Mouse (Mus musculus): ENCODE results near the gene Dcdc2c. TPM values are rescaled to one million over a fixed set of nuclear protein-coding genes. Genes with fewer than 3 reads are reported as not detected.

The Dcdc2c gene
- total RNA-seq (2015; ENCODE audit: low replicate concordance) (not detected in 2 replicates), total RNA-seq (2017; ENCODE audit: low replicate concordance) (not detected in 2 replicates)

DNA sequence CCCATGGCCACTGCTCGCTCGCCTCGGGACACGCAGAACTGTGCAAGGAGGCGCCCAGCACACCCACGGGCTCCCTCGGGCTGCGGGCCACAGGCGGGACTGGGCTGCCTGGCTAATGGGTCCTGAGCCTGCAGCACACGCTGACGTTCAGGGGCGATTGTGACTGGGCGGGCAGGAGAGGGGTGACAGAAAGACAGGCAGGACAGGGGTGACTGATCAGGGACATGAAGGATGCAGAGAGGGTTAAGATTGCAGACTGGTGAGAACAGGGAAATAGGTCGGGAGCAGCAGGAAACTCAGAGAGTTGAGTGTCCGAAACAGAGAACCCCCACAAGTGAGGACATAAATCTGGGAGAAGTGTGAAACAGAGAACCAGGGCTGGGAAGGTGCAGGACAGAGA lies at the start of gene Dcdc2c:
TSS of gene Dcdc2c (minus strand) at position 101 of the 400 bp plus-strand sequence.
- no peak for ATAC-seq (replicated peaks; ENCODE audit: low FRiP score, poor library complexity, severe bottlenecking)

DNA sequence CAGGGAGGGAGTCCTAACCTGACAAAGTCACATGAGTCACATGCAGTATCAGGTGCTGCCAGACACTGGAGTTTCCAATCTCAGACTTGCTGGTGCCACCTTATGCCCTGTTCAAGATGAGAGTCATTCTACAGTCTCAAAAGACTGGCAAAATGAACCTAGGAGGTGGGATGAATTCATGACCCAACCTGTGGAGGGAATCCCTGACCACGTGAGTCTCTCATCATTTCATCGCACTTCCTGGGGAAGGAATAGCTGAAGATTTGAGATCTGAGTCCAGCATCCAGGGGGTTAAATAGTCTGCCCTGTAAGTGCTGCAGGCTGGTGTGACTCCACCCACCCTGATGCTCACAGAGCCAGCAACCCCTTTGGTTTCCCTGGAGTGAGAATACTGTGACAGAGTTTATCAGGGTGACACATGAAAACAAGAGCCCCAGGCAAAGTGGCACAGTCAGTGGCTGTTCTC lies 46.4 kb upstream of the Dcdc2c start:
- no peak for ATAC-seq (replicated peaks; ENCODE audit: low FRiP score, poor library complexity, severe bottlenecking)

DNA sequence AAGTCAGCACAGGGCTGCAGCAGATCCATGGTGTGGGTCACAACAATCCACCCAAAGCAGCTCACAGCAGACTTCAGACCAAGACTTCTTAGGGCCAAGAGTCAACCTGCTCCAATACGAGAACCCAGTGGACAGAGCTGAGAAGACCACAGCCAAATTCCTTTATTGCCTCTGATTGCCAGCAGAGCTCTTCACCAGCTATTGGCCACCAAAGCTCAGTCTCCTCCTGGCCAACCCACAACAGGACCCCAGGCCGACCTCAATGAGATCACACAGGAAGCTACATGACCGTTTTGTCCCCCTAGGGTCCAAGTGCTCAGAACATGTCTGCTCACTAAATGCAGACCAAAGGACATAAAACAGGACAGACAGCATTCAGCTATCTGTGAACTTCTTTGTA lies 45.9 kb upstream of the Dcdc2c start:
- no peak for ATAC-seq (replicated peaks; ENCODE audit: low FRiP score, poor library complexity, severe bottlenecking)

DNA sequence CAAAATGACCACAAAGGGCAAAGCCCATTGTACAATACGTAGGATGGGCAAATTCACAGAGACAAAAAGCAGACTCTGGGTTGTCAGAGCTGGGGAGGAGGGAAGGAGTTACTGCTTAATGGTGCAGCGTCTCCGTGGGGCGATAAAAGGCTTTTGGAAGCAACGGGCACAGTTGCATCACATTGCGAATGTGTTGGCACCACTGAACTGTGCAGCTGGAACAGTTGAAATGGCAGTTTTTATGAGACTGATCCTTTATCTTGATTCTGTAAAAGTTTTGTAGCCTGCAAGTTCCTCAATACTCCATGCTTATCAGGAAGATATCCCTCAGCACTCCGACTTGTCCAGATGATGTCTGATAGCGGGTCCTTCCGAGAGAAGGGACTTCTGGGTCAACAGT lies 45.5 kb upstream of the Dcdc2c start:
- no peak for ATAC-seq (replicated peaks; ENCODE audit: low FRiP score, poor library complexity, severe bottlenecking)

DNA sequence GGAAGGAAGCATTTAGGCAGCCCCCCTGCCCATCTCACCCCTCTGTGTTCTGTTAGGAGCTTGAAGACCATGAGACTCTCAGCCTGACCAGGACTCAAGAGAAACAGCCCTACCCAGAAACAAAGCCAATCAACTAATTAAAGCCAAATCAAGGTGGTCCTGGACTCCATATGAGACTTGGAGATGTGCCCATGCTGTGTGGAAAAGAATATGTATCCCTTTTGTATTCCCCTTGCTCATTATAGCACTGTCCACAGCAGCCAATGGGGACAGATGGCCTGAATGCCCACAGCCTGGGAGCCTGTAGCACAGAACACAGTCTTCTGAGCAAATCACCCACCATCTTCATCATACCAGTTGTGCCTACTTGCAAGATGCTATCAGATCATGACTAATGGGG lies 44.7 kb upstream of the Dcdc2c start:
- no peak for ATAC-seq (replicated peaks; ENCODE audit: low FRiP score, poor library complexity, severe bottlenecking)

DNA sequence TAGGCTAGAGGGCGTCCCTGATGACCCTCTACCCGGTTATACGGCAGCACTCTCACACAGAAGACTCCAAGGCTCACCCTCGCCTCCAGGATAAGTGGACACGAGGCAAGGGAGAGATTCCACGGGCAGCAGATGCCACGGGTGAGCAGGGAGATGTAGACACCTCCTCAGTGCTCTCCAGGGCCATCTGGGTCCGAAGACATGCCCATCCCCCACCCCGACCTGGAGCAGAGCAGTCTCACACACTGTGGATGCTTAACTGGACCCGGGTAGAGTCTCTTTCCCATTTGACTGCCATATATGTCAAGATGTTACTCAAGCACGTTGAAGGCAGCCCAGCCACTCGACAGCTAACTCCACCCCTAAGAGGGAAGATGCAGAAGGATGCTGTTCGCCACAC lies 38.2 kb upstream of the Dcdc2c start:
- no peak for ATAC-seq (replicated peaks; ENCODE audit: low FRiP score, poor library complexity, severe bottlenecking)

DNA sequence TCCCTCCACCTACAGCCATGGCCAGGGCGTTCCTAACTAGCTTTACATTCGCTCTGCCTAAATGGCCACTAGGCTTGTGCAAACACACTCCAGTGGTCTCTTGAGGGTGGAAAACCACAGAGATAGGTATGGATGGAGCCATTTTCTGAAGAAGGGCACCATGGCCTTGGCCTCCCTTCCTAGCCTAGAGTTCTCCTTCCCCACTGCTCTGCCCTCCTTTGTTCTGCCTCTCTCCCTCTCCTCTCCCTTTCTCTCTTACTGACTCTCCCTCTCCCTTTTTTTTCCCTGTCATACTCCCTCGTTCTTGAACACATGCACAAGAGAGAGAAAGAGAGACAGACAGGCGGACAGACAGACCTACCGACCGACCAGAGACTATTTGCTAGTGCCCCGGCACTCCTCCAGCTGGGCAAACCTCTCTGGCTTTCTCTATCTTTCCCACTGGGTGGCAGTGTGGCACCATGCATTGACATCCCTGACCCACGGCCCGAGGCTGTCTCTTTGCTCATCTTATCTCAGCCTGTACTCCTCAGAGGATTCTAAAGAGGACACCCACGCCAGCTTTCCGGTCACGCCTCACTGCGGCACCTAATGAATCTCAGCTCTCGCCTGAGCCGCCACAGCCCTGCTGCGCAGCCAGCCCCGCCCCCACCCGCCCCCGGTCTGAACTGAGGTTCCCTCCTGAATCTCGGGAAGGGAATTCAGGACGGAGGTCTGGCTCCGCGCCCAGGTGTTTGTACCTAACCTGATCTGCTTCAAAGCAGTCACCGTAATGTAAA lies 37.1 kb upstream of the Dcdc2c start:
- ATAC-seq (replicated peaks; ENCODE audit: low FRiP score, poor library complexity, severe bottlenecking) = no peak

DNA sequence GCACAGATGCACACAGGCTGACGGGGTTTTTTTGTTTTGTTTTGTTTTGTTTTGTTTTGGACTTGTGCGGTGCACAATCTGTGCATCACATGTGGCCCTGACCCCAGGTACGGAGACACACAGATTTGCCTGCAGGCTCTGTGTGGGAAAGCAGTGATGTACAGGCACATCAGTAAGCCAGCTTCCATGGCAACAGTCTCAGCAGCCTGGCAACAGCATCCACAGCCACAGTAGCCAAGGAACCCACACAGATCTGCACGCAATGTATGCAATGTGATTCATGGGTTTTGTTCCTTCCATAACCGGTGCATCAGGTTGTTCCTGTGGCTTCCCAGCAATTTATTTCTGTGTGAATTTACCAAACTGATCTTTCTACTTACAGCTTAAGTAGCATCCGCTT lies 35.8 kb upstream of the Dcdc2c start:
- no peak for ATAC-seq (replicated peaks; ENCODE audit: low FRiP score, poor library complexity, severe bottlenecking)

DNA sequence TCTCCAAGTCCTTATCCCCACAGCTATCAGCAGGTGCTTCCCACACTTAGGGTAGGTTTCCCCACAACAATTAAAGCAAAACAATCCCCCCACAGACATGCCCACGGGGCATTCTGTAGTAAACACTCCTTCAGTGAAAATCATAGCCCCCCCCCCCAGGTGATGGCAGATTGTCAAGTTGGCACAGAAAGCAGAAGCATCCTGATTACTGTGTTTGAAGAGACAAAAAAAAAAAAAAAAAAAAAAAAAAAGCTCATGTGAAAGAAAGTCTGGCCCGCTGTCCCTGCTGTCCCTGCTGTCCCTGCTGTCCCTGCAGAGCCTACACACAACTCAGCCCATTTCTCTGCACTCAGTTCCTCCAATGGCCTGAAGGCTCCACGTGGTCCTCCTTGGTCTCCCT lies 31.8 kb upstream of the Dcdc2c start:
- ATAC-seq (replicated peaks; ENCODE audit: low FRiP score, poor library complexity, severe bottlenecking) = no peak

DNA sequence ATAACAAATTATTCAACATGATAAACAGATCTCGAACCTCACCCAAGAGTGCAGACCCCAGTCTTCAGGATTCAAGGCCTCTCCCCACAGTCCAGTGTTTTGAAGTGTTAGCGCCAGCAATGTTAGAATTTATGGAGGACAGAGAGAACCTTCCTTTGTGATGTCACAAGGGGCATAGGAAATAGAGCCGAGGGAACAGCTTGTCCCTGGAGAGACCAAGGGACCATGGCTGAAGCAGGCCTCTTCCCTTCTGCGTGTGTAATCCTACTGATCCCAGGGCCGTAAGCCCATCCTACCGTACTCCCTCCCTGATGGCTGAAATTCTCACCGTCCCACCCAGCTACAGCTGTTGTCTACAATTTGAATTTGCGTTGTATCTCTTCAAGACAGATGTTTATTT lies 30.2 kb upstream of the Dcdc2c start, which contains the start of gene Allc:
TSS of gene Allc (minus strand) at position 101 of the 400 bp plus-strand sequence.
- no peak for ATAC-seq (replicated peaks; ENCODE audit: low FRiP score, poor library complexity, severe bottlenecking)

DNA sequence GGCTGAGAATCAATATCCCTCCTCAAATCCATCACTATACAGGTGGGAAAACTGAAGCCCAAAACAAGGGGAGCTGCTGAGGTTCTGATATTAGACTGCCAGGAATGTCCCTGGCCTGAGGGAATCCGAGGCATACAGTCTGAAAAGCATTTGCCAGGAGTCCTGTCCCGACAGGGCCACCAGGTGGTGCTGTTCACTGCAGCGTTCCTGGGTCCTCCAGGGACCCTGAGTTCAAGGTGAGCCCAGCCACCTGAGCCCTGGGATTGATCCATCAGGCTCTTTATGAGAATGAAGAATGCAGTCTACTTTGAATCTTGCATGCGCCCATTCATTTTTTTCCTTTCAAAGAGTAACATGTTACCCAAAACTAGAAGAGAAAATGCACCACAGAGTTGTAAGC lies 26.9 kb upstream of the Dcdc2c start:
- no peak for ATAC-seq (replicated peaks; ENCODE audit: low FRiP score, poor library complexity, severe bottlenecking)

DNA sequence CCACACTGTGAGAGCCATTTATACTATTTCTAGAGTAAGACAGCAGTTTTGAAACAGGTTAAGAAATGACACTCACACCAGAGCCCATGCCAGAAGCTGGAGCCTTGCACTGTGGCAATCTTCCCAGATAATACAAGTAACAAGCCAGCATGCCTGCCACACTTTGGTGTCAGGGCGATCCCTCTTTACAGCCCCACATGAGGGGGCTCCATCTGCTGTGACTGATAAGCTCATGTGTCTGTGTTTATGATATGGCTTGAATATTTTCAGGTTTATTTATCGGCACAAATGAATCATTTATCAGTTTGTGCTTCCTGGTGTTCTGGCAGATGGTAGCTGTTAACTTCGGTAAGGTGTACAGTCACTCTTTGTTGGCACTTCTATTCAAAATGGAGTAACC lies 25.9 kb upstream of the Dcdc2c start:
- ATAC-seq (replicated peaks; ENCODE audit: low FRiP score, poor library complexity, severe bottlenecking) = no peak

DNA sequence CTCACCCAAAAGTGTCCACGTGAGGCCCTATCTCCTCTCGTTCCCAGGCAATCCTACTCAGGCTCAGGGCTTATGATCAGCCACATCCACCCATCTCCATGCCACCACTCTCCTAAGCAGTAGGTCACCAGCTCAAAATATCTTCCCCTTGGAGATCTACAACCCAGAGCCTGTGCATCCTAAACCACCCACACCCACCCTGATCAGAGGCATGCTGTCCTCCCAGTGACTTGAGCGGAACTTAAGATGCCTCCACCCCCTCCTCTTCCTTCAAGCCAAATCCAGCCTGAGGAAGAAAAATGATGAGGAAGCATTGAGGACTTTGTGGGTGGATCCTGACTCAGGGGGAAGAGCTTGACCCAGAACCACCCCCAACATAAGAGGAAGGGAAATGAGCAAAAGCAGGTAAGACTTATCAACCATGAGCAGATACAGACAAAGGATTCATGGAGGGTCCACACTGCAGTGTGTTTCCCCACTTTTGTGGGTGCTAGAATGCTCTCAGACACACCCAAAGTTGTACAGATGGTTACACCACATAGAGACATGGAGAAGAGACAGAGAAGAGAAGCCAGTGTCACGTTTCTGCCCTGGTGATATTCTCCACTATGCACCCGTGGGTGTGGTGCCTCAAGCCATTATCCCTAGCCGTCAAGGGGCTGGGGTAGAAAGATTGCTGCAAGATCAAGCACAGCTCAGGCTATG lies 23.3 kb upstream of the Dcdc2c start:
- ATAC-seq (replicated peaks; ENCODE audit: low FRiP score, poor library complexity, severe bottlenecking) = no peak

DNA sequence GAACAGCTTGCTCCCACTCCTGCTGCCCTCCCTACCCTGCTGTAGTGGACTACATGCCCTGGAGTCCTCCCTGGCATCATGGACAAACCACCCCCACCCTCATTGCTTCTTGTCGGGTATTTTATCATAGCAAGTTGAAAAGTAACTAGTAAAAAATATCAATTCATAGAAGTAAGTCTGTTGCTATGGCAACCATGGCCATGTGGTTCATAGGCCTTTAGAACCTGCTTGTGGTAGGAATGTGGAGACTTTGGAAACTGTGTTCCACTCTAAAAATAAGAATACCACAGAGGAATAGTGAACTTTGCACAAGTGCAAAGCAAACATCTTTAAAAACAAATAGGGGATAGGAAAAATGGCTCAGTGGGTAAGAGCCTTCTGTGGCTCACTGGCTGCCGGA lies 20.0 kb upstream of the Dcdc2c start:
- no peak for ATAC-seq (replicated peaks; ENCODE audit: low FRiP score, poor library complexity, severe bottlenecking)

DNA sequence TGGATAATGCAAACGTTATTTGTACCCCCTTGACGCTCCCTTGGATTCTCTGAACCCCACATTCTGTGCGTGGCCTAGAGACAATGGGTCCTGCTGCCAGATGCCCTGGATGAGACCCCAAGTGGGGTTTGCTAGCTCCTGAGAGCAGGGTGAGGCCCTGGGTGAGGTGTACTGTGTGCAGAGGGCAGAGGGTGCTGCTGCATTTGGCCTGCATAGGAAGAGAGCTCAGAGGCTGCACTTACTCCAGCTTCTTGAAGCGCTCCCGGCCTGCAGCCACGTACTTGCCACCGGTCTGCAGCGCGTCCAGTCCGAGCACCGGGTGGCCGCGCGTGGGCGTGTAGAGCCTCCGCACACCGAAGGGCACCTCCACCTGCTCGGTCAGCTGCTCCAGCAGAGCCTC lies 424 bp downstream of the Dcdc2c start:
- no peak for ATAC-seq (replicated peaks; ENCODE audit: low FRiP score, poor library complexity, severe bottlenecking)

DNA sequence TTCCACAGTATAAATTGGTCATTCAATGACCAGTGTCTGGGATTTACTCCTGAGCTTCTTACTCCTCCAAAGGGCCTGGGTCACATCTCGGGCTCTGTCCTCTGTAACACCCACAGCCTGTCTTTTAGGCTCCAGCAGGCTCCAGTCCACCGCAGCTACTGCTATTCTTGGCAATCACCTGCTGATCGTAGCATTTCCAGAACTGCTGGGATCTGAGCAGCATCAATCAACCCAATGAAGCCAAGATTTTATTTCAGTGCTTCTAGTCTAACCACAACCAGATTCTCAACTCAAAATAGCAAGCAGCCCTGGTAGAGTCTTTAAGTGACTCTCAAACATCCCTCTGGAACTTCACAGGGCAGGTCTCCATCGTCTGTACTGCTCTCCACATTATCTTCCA lies 3.3 kb downstream of the Dcdc2c start:
- ATAC-seq (replicated peaks; ENCODE audit: low FRiP score, poor library complexity, severe bottlenecking) = no peak

DNA sequence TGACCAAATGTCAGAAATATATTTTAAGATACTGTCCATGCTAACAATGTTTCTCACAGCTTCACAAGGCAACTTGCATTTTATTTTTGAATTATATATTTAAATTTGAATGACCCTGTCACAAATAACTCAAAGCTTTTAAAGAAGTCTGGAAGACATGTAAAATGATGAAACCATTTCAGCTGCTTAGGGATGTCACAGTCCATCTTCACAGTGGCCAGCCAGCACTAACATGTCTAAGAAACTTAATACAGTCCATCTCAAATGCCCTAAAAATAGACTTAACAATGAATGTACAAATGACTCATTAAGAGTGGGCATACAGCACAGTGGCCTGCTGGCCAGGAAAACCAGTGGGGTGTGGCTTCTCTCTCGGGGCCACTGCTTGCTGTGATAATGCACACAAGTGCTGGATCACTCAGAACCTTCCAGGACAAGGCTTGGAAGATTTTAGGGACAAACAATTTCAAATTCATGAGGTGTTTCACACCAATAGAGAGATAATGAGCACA lies 37.9 kb downstream of the Dcdc2c start:
- ATAC-seq (replicated peaks; ENCODE audit: low FRiP score, poor library complexity, severe bottlenecking) = no peak

DNA sequence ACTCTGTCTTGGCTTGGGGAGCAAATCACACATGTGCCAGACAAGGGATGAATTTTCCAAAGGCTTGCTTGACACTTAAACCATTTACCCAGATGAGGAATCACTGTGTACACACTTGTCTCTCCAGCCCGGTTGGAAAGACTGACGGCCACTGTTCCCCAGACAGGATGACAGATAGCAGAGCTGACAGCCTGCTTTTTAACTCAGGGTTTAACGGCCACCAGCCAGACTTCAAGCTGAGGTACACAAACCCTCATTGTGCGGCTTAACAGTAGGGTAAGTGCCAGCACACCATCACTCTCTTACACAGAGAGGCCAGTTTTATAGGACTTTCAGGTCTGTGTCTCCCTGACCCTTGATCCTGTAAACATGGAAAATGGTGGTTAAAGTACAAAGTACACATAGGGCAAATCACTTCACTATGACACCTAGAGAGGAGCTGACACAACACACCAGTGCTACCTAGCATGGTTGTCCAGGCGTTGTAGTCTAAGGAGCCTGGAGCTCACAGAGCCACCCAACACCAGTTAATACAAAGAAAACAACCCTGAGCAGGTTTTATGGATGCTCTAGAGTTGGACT lies 42.4 kb downstream of the Dcdc2c start:
- no peak for ATAC-seq (replicated peaks; ENCODE audit: low FRiP score, poor library complexity, severe bottlenecking)

DNA sequence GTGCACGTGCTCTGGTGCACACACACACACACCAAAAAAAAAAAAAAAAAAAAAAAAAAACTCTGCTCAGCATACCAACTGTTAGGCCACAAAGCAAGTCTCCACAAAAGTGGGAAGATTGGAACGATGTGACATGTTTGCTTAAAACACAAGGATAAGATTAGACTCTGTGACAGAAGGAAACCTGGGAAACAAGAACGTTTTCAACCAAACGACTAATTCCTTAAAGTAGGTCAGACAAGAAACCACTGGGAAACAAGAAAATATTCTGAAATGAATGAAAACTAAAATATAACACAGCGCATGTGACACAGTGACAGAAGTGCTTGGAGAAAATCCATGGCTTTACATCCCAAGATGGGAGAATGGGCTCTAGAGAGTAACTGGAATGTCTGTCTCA lies 57.9 kb downstream of the Dcdc2c start:
- ATAC-seq (replicated peaks; ENCODE audit: low FRiP score, poor library complexity, severe bottlenecking) = no peak

DNA sequence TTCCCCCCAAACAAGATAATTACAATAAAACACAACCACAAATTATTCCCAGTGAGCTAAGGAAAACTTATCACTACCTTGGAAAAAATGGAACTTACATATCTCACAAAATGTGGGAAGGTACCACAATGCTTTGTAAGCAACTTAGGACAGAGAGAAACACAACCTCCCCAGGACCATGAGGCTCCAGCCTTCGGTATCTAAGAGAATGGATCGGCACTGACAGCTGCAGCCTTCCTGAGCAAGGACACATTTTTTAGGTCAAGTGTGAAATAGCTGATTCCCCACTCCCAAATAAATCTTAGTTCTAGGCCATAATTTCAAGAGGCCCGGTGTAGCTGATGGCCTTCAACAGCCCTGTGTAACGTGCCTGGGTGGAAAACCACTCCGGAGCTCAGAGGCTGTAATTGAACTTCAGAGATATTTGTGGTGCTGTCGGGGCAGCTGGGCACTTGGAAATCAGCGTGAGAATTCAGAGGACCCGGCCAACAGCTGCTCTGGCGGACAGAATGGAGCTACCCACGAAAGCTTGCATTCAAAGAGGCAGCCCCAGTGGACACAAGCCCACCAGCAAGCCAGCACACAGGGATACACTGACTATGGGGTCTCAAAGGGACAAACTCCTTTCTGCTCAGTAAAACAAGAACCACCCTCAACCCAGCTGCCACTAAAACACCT lies 69.6 kb downstream of the Dcdc2c start:
- no peak for ATAC-seq (replicated peaks; ENCODE audit: low FRiP score, poor library complexity, severe bottlenecking)
